Mouse (Mus musculus) spleen, postnatal 14 days (tissue): Measurements from ENCODE around the gene Gm48552.

ENCODE experiments used
- DNase-seq, 2 experiments: peaks; one replicate each; pipeline ENCODE4 v3.0.0; 2021 to 2022; ENCODE audit warnings: low spot score in 2 of 2

Gm48552 gene

DNA sequence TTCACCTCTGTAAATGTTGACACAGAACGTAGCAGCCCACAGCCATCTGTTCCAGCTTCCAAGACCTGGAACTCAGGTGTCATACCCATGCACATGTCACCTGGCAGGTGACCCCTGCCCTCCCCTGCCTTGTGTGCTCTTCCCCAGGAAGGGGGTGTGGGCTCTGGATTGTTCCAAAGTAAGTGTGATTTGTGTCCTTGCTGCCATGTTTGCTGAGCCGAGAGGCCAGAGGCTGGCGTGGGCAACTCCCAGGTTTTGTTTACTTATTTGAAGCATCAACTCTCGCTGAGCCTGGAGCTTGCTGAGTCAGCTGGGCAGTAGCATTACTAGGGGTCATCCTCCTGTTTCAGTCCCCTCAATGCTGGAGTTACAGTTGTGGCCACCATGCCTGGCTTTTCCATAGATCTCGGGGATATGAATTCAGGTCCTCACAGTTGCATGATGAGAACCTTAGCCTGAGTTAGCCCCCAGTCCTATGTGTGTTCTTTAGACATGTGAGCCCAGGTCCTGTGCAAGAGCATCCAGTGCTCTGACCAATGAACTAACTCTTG, at the start of gene Gm48552:
Gene Gm48552, plus strand, starts transcription at position 501 of the 551 bp plus-strand sequence.
- no peak for DNase-seq

DNA sequence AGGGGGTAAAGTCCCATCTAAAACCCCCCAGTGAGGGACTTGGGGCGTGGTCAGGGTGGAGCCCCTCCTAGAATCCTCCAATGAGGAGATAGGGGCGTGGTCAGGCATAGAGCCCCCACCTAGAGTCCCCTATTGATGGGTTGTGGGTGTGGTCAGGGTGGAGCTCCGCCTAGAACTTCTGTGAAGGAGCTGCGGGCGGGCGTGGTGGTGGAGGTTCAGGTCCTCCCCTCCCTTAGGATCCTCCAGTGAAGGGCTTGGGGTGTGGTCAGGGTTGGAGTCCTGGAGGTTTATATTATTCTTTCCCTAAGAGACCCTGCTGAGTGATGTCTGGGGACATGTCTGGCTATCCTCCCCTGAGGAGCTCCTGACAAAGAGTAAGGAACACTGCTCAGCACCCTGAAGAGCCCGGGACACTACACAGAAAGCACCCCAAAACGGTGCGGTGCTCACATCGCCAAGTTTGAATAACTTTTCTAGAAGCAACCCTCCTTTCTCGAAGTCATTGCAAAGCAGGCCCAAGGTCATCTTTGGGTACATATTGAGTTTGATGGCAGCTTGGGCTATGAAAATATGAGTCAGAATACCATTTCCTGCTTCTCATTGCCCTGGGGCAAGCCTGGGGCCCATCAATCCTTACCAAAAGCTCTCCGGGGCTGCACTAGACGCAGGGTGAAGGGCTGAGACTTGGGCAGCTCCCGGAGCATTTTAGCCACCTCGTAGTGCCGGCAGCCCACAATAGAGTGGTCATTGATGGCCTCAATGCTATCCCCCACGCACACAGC, 48.1 kb upstream of the Gm48552 start:
- DNase-seq = no peak

DNA sequence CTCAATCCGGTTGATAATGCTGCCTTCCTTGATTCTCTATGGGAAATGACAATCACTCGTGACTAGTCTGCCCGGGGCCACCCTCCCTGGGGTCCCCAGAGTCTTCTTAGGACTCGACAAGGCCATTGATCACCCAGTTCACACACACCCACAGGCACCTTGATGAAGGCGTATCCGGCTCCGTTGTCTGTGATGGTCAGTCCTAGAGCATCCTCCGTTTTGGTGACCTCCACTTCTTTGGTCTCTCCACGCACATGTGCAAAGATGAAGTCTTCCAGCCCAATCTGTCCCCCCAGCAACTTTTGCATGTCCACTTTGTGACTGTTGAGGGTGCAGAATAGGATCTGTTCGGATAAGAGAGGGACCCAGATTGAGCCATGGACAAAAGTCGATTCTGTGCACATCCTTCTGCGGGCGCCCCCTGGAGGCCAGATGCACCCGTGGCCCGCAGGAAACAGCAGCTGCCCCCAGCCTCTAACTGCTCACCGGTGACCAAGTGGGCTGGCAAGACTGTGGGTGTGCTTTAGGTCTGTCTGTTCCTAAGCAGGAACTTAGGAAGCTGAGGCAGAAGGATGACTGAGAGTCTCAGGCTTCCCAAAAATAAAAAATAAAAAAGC, 47.4 kb upstream of the Gm48552 start:
- DNase-seq = peak in 1 of 2 experiments; percentile 74

DNA sequence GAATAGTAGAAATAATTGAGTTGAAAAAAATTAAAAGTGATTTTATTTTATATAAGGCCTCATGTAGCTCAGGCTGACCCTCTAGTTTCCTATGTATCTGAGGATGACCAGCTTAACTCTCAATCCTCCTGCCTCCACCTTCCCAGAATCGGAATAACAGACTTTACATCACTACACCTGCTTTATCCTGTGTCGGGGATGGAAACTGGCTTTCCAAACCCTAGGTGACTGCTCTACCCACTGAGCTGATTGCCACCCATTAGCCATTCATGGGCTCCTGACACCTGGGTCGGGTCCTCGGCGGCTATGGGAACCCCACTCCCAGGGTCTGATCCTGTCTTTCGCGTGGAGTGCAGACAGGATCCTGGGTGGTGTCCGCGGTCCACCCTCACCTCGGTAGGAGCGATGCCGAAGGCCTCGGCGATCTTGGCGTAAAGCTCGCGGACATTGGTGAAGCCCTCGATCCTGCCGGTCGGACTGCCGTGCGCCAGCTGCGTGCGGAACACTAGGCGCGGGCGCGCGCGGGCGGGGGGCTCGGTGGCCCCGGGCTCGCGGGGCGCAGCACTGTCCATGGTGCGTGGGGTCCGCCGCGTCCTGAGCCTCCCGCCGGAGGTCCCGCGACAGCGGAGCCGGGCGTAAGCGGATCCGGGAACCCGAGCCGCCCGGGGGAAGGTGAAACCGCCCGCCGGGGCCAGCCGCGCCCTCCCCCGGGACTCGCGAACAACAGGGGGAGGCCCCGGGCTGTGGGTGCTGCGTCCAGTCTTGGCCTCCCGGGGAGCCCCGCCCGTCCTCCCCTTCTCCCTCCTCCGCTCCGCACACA, 45.9 kb upstream of the Gm48552 start, which contains the start of gene Gipc3:
Gene Gipc3, minus strand, starts transcription at position 581 of the 820 bp plus-strand sequence.
- DNase-seq = no peak

DNA sequence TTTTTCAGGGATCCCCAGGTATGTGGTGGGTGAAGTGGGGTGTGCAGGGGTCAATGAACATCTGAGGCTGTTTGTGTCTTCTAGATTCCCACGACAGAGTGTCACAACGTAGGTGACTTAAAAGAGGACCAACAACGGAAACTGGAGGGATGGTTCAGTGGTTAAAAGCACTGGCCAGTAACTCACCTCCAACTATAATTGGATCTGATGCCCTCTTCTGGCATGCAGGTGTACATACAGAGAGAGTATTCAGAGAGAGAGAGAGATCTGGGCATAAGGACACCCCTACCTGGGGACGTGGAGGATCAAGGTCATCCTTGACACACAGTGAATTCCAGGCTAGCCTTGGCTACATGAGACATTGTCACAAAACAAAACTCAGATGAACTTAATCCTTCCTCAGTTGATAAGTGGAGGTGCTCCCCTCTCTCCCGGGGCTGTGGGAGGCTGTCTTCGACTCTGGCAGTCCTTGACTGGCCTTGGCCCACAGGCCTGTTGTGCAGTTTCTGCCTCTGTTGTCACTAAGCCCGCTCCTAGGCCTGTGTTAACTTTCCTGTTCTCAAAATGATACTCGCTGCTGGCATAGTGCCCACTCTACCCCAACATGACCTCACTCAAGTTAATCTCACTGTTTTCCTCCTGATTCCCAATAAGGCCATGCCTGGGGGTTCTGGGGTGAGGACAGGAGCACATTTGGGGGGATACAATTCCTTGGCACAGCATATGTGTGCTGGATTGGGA, 44.2 kb upstream of the Gm48552 start:
- DNase-seq = no peak

DNA sequence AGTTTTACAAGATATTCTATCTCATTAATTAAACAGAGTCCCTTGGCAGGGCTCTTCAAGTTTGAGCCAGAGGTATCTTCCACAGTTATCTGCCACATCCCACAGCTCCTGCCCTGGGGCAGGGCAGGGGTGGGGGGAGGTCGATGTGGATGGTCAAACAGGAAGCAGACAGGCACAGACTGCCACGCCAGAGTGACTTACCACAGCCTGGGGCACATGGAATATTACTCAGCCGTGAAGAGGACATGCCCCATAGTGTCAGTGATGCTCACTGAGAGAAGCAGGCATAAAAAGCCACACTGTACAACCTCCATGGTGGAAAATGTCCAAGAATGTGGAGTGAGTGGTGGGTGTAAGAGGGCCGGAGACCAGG, 43.7 kb upstream of the Gm48552 start:
- DNase-seq = no peak

DNA sequence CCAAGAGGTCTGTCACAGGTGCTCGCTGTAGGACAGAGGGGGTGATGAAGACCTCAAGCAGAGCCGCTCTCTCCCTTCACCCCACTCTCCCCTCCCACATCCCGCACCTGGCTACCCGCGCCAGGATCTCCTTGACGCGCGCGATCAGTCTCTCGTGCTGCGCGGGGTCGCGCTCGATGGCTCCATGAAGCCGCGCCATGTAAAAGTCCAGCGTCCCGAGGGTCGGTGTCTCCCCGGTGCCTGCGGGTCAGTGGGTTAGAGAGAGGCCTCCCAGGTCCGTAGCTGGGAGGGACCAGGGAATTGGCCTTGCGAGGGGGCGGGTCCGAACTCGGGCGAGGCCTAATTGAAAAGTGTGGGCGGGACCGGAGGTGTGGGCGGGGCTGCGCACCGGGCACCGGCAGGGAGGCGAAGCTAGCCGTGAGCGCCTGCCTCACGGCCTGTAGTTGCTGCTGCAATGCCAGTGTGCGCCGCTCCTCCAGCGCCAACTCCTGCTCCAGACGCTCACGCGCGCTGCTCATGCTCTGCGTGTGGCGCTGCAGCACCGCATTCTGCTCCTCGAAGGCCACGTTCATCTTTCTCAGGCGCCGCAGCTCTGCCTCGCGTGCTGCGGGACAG, 42.2 kb upstream of the Gm48552 start:
- peak; percentile 46 to 66 for DNase-seq

DNA sequence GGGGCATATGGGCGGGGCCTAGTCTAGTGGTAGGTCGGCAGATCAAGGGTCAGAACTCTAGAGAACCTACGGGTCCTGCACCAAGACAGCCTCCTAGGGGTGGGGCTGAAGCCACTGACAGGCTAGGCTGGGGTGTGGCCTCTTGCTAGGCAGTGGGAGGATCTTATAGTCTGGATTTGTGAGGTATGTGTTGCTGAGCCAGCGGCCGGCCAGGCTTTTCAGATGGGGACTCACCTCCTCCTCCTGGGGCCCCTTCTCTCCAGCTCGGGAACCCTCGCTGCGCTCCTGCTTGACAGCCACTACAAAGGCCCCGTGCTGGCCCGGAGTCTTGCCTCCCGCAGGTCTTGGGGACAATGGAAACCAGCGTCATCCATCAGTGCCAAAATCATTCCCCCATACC, 39.7 kb upstream of the Gm48552 start:
- peak in 1 of 2 experiments; percentile 43 for DNase-seq

DNA sequence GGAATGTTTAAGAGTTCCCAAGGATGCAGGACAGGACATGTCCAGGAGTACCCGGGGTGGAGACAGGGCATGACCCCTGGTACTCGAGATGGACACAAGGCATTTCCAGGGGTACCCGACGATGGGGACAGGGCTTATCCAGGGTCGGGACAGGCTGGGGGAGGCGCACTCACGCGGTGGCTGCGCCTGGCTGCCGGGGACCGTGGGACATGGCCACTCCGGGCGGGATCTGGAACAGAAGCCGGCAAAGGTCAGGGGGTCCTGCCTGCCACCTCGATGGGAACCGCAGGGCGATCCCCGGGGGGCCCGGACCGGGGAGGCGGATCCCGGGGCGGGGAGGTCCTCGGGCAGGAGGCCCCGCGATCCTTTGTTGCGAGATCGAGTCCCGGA, 38.8 kb upstream of the Gm48552 start:
- no peak for DNase-seq

DNA sequence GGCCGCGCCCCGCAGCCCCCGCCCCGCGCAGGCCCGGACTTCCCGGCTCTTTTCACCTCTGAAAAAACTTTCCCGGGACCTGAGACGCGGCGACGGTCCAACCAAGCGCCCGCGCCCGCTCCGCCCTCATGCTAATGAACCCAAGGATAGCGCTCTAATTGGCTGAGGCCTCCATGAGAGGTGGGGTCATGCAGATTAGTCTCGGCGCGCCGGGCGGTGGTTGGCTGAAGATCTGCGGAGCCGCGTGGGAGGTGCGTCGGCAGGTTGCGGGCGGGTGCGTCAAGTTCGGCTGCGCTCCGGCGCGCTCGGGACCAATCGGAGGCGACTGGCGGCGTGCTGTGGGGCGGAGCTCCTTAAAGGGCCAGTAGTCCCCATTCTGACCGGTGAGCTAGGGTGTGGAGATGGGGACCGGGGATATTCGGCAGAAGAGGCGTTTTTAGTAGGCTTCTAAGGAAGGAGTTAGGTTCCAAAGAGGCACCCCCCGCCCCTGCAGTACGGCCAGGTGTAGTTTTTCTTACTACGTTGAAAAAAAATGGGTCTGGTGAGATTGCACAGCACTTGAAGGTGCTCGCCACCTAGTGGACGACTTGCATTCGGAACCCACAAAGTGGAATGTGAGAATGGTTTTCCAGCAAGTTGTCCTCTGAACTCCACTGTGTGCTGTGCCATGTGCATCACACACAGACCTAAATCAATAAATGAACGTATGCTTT, 38.3 kb upstream of the Gm48552 start, which contains the start of gene Hmg20b:
Gene Hmg20b, minus strand, starts transcription at position 130 of the 713 bp plus-strand sequence.
- DNase-seq = peak; percentile 97 to 98

DNA sequence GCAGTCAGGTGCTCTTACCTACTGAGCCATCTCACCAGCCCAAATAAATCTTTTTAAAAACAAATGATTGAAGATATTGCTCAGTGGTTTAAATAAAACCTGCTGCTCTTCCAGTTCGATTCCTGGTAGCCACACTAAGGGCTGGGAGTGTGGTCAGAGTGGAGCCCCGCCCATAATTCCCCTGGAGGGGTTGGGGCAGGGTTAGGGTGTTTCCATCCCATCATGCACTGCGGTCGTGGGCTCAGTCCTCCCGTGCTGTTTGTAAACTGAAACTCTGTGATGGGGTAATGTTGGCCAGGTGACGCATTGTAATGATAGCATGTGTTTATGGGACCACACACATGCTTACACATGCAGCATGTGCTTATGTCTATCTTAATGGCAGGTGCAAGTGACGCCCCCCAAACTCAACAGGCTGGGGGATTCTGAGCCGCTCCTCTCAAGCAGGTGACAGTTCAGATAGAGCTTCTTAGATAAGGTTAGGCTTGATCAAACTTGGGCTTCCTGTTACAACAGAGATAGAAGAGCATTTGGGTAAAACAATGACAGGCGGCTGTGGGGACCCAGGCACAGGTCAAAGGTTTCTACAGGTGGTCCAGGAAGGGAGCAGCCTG, 37.0 kb upstream of the Gm48552 start:
- peak; percentile 57 to 59 for DNase-seq

DNA sequence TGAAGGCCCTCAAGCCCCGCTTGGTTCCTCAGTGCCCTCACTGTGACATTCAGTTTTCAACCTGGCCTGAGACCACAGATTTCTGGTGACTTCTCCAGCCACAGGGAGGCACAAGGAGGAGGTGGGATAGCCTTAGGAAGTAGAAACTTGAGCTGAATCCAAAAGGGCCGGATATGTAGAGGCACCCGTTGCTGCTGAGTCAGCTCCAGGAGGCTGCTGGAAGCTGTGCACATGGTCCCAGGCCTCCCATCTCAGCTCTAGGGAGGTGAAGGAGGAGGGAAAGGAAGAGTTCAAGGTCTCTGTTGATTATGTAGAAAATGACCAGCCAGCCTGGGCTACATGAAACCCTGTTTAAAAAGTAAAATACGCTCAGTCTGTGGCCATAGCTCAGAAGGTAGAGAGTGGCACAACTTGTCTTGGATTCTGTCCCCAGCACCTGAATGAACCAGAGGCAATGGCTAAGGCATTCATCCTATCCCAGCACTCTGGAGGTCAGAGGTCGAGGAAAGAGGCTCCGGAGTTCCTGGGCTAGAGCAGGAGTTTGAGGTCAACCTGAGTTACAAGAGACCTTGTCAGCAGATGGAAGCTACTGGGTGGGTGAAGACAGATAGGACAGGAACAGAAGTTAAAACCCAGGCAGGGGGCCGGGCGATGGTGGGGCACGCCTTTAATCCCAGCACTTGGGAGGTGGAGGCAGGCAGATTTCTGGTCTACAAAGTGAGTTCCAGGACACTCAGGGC, 33.9 kb upstream of the Gm48552 start:
- DNase-seq = no peak

DNA sequence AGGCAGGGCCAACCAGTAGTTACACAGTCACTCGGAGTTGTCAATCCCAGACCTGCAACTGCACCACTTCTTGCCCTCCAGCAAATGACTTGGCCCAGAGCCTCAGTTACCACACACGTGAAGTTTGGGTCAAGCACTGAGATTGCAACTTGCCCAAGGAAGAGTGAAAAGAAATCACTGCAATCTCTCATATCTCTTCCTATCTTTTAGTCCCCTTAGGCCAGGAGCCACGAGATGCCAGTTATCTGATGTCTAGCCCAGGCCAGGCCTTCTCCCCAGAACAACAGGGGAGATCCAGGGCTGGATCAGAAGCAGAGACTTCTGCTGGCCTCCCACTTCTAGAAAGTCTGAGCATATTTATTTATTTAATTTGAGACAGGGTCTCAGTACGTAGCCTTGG, 33.3 kb upstream of the Gm48552 start:
- no peak for DNase-seq

DNA sequence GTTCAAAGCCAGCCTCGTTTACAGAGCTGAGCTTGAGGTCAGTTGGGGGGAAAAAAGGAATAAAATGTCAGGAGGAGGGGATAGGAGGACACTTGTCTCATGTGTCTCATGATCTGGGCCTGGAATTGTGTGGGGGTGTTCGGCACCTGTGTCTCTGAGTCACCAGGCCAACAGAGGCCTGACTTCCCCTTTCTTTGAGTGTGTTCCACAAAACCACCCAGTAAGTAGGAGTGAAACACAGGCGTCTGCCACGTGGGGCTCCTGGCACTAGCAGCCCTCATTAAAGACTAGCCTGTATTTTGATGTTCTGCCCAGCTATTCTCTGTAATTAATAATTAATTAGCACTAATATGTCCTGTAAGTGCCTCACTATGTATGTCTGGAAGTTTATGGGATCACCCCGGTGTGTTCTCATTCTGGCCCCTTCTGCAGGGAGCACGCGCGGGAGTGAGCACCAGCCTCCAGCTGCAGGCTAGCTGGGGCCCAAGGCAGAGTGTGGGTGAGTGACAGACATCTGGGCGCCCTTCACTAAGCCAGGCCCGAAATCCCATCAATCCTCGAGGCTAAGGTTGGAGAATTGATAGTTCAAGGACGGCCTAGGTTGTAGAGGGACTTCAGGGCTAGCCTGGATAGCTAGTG, 32.3 kb upstream of the Gm48552 start:
- DNase-seq = no peak

DNA sequence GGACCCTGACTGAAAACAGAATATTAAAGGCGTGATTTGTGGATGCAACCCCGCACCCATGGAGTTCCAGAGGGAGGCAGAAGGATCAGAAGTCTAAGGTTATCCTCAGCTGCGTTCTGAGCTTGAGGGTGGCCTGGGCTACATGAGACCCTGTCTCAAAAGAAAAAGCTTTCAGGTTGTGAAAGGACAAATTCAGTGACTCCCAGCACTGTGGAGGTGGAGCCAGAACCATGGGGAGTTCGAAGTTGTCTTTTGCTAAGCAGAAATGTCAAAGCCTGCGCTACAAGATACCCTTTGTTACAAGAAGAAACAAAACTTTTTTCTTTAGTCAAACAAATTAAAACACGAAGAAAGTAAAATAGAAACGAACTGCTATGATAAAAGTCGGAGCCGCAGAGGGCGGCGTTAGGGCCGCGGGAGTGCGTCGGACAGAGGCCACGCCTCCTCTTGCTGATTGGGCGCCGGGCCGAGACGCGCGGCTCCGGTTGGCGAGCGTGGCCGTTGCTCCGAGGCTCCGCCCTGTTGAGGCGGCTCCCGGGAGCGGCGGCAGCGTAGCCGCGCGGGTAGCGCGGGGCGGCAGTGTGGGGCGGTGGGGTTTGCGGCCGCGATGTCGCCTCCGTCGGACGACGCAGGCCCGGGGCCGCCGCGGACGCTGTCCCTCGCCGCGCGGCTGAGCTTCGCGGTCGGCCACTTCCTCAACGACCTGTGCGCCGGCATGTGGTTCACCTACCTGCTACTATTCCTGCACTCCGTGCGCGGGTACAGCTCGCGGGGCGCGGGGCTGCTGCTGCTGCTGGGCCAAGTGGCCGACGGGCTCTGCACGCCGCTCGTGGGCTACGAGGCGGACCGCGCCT, 31.6 kb upstream of the Gm48552 start, which contains the start of gene Mfsd12:
Gene Mfsd12, plus strand, starts transcription at position 501 of the 854 bp plus-strand sequence.
- peak; percentile 84 to 88 for DNase-seq

DNA sequence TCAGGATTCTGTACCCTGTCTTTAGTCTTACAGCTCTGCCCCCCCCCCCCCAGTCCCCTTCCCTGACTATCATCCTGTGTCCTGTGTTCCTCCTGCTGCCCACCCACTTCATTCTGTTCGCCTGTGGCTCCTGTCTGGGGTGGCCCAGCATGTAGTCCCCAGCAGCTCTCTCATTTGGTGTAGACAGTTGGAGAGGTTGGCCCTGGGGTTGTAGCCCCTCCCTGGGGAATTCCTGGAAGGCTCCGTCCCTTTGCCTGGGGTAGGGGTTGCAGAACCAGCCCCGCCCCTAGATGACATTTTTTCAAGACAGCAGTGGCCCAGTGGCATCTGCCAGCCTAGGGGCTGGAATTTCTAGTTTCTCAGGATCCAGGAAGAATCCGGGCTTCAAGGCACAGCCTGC, 30.6 kb upstream of the Gm48552 start:
- DNase-seq = no peak

DNA sequence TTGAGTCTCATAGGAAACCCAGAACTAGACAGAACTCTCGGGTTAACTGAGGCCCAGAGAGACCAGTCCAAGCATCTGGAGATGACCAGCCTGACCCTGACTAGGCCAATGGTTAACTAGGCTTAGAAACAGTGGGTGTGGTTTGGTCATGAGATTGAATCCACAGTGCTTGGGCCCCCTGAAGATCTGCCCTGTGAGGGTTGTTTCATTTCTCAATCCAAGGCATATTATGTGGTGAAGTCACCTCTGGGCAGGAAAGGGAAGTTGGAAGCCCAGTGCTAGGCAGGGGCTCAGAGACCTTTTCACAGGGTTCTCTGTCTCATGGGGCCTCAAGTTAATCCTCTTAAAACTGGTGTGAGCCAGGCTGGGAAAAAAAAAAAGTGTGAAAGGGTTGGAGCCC, 30.0 kb upstream of the Gm48552 start:
- DNase-seq = no peak

DNA sequence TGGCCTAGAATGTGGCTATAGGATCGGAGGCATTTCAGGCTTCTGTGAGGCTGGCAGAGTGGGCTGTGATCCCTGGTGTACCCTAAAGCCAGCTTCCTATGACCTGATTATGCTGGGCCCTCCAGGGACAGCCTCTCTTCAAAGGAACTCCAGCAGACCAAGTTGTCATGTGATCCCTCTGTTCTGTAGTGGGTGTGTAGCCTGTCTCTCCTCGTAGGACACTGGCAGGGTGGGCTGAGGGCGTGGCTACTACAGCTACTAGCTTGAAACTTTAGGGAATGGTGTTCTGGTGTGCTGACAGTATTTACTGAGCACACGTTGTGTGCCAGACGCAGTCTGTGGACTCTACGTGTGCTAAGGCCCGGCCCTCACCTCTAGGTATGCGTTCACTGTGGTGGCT, 28.1 kb upstream of the Gm48552 start:
- no peak for DNase-seq
